16 mouse cellular contexts compared by ENCODE assay signal in genomic region chr2:14997836-14998235, GRCm38 (mm10).
"Had no signal": no experiment of that assay in that cellular context is flagged by ENCODE, and none has a peak within 500 bp of the region (broad histone marks: within the 10 kb centered on the region; RNA-seq: fewer than 3 reads in every experiment).

No protein-coding gene starts in this region.

- H3K9ac ChIP-seq: liver, embryonic 13.5 days; liver, embryonic 15.5 days; liver, postnatal 0 days; lung, embryonic 15.5 days; midbrain, embryonic 13.5 days; midbrain, embryonic 15.5 days; neural tube, embryonic 12.5 days; stomach, embryonic 15.5 days had no signal

- H3K4me3 ChIP-seq: liver, embryonic 13.5 days; liver, embryonic 15.5 days; lung, embryonic 15.5 days; megakaryocyte, embryonic 14.5 days; midbrain, embryonic 13.5 days; midbrain, embryonic 15.5 days; neural tube, embryonic 12.5 days; stomach, embryonic 15.5 days had no signal

- H3K4me1 ChIP-seq: liver, embryonic 13.5 days; liver, embryonic 15.5 days; lung, embryonic 15.5 days; megakaryocyte, embryonic 14.5 days; midbrain, embryonic 13.5 days; midbrain, embryonic 15.5 days; neural tube, embryonic 12.5 days; stomach, embryonic 15.5 days had no signal

- ATAC-seq: liver, postnatal 0 days; midbrain, embryonic 13.5 days; midbrain, embryonic 15.5 days had no signal

- H3K4me2 ChIP-seq: liver, embryonic 11.5 days; liver, embryonic 13.5 days; liver, embryonic 15.5 days; lung, embryonic 15.5 days; midbrain, embryonic 11.5 days; midbrain, embryonic 13.5 days; midbrain, embryonic 15.5 days; neural tube, embryonic 12.5 days; stomach, embryonic 15.5 days had no signal

- H3K36me3 ChIP-seq: liver, embryonic 13.5 days; liver, embryonic 15.5 days; lung, embryonic 15.5 days; midbrain, embryonic 15.5 days; neural tube, embryonic 12.5 days; stomach, embryonic 15.5 days had no signal

- DNase-seq: liver; liver, embryonic 13.5 days; liver, postnatal 0 days; right cerebral cortex, postnatal 14 days; thymus, postnatal 4 days had no signal

- H3K27me3 ChIP-seq: liver, embryonic 13.5 days; liver, embryonic 15.5 days; lung, embryonic 15.5 days; megakaryocyte, embryonic 14.5 days; midbrain, embryonic 13.5 days; midbrain, embryonic 15.5 days; neural tube, embryonic 12.5 days; stomach, embryonic 15.5 days had no signal

- H3K9me3 ChIP-seq: liver, embryonic 13.5 days; liver, embryonic 15.5 days; lung, embryonic 15.5 days; megakaryocyte, embryonic 14.5 days; midbrain, embryonic 13.5 days; midbrain, embryonic 15.5 days; neural tube, embryonic 12.5 days; stomach, embryonic 15.5 days had no signal

- H3K27ac ChIP-seq: liver, embryonic 13.5 days; liver, embryonic 15.5 days; lung, embryonic 15.5 days; macrophage; midbrain, embryonic 13.5 days; midbrain, embryonic 15.5 days; neural tube, embryonic 12.5 days; stomach, embryonic 15.5 days; stomach, postnatal 0 days had no signal
